Mouse (Mus musculus) MEL (cell line): Measurements from ENCODE around the gene Psmd3.
A peak's percentile ranks its signal among the peaks of the same experiment; 100 is the strongest.

Source experiments
- CTCF ChIP-seq, 3 experiments: IDR thresholded peaks in 2 of 3; conservative IDR thresholded peaks in 1 of 3; 2 replicates each; pipeline ENCODE4 v1.5.1; 2011 to 2012; ENCODE audit warnings: low read length in 3 of 3, low read depth in 2 of 3, mild to moderate bottlenecking in 2 of 3, improper control_type of control experiment in 1 of 3, inconsistent platforms in 1 of 3, mixed read lengths in 1 of 3, moderate library complexity in 1 of 3; ENCODE audit not compliant: control insufficient read depth in 1 of 3, insufficient read depth in 1 of 3, poor library complexity in 1 of 3, severe bottlenecking in 1 of 3
- E2F4 ChIP-seq: IDR thresholded peaks from 2 replicates; pipeline ENCODE4 v1.6.1; 2011; ENCODE audit warnings: low read depth, low read length, improper control_type of control experiment, borderline replicate concordance
- EP300 ChIP-seq, 2 experiments: IDR thresholded peaks; 2 replicates each; pipeline ENCODE4 v1.6.1; 2011; ENCODE audit warnings: improper control_type of control experiment in 2 of 2, low read length in 2 of 2, low read depth in 1 of 2, mild to moderate bottlenecking in 1 of 2
- GABPA ChIP-seq: IDR thresholded peaks from 2 replicates; pipeline ENCODE4 v1.6.1; 2012; ENCODE audit warnings: low read depth, mild to moderate bottlenecking, inconsistent platforms, low read length, improper control_type of control experiment, moderate library complexity
- GATA1 ChIP-seq: IDR thresholded peaks from 2 replicates; pipeline ENCODE4 v1.6.1; 2011; ENCODE audit warnings: low read depth, low read length, improper control_type of control experiment
- HCFC1 ChIP-seq: IDR thresholded peaks from 2 replicates; pipeline ENCODE4 v1.6.1; 2012; ENCODE audit warnings: low read depth, mild to moderate bottlenecking, inconsistent platforms, low read length, improper control_type of control experiment, moderate library complexity
- MAX ChIP-seq: IDR thresholded peaks from 2 replicates; pipeline ENCODE4 v1.6.1; 2011; ENCODE audit warnings: low read length, improper control_type of control experiment
- NRF1 ChIP-seq: IDR thresholded peaks from 2 replicates; pipeline ENCODE4 v1.6.1; 2014; ENCODE audit warnings: low read depth, mild to moderate bottlenecking, inconsistent platforms, low read length, improper control_type of control experiment, moderate library complexity; ENCODE audit not compliant: poor library complexity, insufficient read depth, severe bottlenecking
- POLR2A ChIP-seq, 2 experiments: IDR thresholded peaks; 2 replicates each; pipeline ENCODE4 v1.6.1; 2011 to 2012; ENCODE audit warnings: low read length in 2 of 2, mild to moderate bottlenecking in 2 of 2, control low read depth in 1 of 2, improper control_type of control experiment in 1 of 2, low read depth in 1 of 2, moderate library complexity in 1 of 2; ENCODE audit not compliant: control insufficient read depth in 1 of 2, insufficient read depth in 1 of 2, poor library complexity in 1 of 2
- POLR2AphosphoS2 ChIP-seq: IDR thresholded peaks from 2 replicates; pipeline ENCODE4 v1.6.1; 2011; ENCODE audit warnings: low read length, improper control_type of control experiment
- RCOR1 ChIP-seq: IDR thresholded peaks from 2 replicates; pipeline ENCODE4 v1.6.1; 2012; ENCODE audit warnings: low read depth, mild to moderate bottlenecking, inconsistent platforms, low read length, improper control_type of control experiment
- USF1 ChIP-seq: IDR thresholded peaks from 2 replicates; pipeline ENCODE4 v1.6.1; 2014; ENCODE audit warnings: low read depth, mild to moderate bottlenecking, inconsistent platforms, low read length, improper control_type of control experiment, moderate library complexity
- USF2 ChIP-seq, 2 experiments: IDR thresholded peaks; 2 replicates each; pipeline ENCODE4 v1.6.1; 2011 to 2012; ENCODE audit warnings: improper control_type of control experiment in 2 of 2, low read length in 2 of 2, borderline replicate concordance in 1 of 2, inconsistent platforms in 1 of 2, low read depth in 1 of 2, mild to moderate bottlenecking in 1 of 2; ENCODE audit not compliant: insufficient read depth in 1 of 2

DNA sequence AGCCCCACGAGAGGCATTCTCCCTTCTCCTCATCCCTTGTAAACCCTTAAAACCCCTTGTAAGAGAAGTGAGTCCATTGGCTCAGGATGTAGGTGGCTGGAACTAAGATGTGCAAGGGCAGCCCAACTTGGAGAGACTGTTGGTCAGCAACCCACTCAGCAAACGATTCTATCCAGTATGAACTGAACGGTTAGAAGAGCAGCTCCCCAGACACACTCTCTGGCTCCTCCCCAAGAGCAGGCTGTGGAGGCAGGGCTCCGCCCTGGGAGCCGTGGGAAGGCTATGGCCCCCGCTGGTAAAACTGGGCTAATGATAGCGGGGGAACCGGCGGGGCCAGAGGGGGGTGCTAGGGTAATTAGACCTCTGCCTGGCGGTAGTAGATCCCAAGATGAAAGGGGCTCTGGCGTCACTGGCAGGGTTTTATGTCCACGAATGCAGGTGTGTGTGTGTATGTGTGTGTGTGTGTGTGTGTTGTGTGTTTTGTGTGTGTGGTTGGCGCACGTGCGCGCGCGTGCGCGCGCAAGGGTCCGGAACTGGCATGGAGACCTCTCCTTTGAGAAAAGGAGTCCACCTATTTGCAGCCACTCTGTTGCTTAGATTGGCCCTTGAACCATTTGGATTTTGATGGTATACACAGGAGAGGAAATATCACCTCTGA, 58.2 kb downstream of the Psmd3 start, which contains the start of gene Thra:
- TF ChIP-seq POLR2A (IDR thresholded peaks at IDR 0.05; ENCODE audit: control insufficient read depth in 1 of 2, insufficient read depth in 1 of 2, low read depth in 1 of 2, low read length in 2 of 2, poor library complexity in 1 of 2) (peak in 1 of 2 experiments; percentile 90), POLR2AphosphoS2 (peak; percentile 70; the same call in 1 of the 2 replicates), MAX (peak; percentile 92), CTCF (IDR thresholded peaks at IDR 0.05 in 2 of 3, conservative IDR thresholded peaks at IDR 0.05 in 1 of 3; ENCODE audit: control insufficient read depth in 1 of 3, insufficient read depth in 1 of 3, low read depth in 2 of 3, low read length in 3 of 3, poor library complexity in 1 of 3, severe bottlenecking in 1 of 3) (no peak; a peak in 1 of 6 replicates), GABPA (no peak), EP300 (IDR thresholded peaks at IDR 0.05; ENCODE audit: low read depth in 1 of 2, low read length in 2 of 2) (peak; percentile 3 to 38; a peak in 1 of 4 replicates), HCFC1 (peak; percentile 56), GATA1 (no peak), USF2 (IDR thresholded peaks at IDR 0.05; ENCODE audit: borderline replicate concordance in 1 of 2, insufficient read depth in 1 of 2, low read depth in 1 of 2, low read length in 2 of 2) (no peak), E2F4 (no peak), RCOR1 (peak; percentile 7; the same call in 1 of the 2 replicates), NRF1 (peak; percentile 75), USF1 (peak; percentile 62; the same call in 1 of the 2 replicates)
